Mouse (Mus musculus): ENCODE data around the gene Med25. TPM values are rescaled to one million over a fixed set of nuclear protein-coding genes. Genes with fewer than 3 reads are reported as not detected.

Gene Med25
- polyA plus RNA-seq, 1 experiment from 2014 or later, result 220 TPM

GRCm38 (mm10) chr7:44857042-44857552 is 35.4 kb downstream of the Med25 start, which contains the start of gene Pnkp:
TSS of gene Pnkp (plus strand) at chr7:44857139.
- Histone ChIP-seq H3K4me3 (peak within 1 kb of the TSS; percentile 91), H3K36me3 (peaks cover 38% of the 10 kb centered on the region), H3K4me1 (peaks cover 78% of the 10 kb centered on the region), H3K9me3 (replicated peaks) (no peaks in the 10 kb centered on the region), H3K27ac (replicated peaks) (peak within 1 kb of the TSS; percentile 94), H3K27me3 (ENCODE audit: low read depth, poor library complexity, severe bottlenecking) (no peaks in the 10 kb centered on the region)
- DNase-seq (ENCODE audit: low spot score), result peak; percentile 90
- WGBS, result under 1% methylated on average over 32 of the region's 32 CpGs

- H3K9me3 ChIP-seq (replicated peaks), result no peaks in the 10 kb centered on the region
- H3K36me3 ChIP-seq, result peaks cover 35% of the 10 kb centered on the region
- peak overlapping the region; percentile 94 for H3K27ac ChIP-seq (replicated peaks)
- 69% methylated on average over 9 of the region's 9 CpGs for whole genome bisulfite sequencing
- H3K4me3 ChIP-seq, result peak overlapping the region; percentile 91
- H3K4me1 ChIP-seq, result peaks cover 78% of the 10 kb centered on the region
- no peak for DNase-seq (ENCODE audit: low spot score)
- no peaks in the 10 kb centered on the region for H3K27me3 ChIP-seq (ENCODE audit: low read depth, poor library complexity, severe bottlenecking)
Observed at GRCm38 (mm10) chr7:44856265-44856916, 36.1 kb downstream of the Med25 start.

- Histone ChIP-seq H3K9me3 (replicated peaks) (no peaks in the 10 kb centered on the region), H3K27ac (replicated peaks) (peak overlapping the region; percentile 87), H3K4me1 (peaks cover 79% of the 10 kb centered on the region), H3K27me3 (ENCODE audit: low read depth, poor library complexity, severe bottlenecking) (no peaks in the 10 kb centered on the region), H3K4me3 (peak overlapping the region; percentile 59), H3K36me3 (peaks cover 30% of the 10 kb centered on the region)
- WGBS, result 50% methylated on average over 10 of the region's 10 CpGs
- DNase-seq (ENCODE audit: low spot score), result no peak
Observed at GRCm38 (mm10) chr7:44855036-44855435, 37.5 kb downstream of the Med25 start.

- Histone ChIP-seq H3K27ac (replicated peaks) (peak overlapping the region; percentile 87), H3K4me1 (peaks cover 79% of the 10 kb centered on the region), H3K36me3 (peaks cover 24% of the 10 kb centered on the region), H3K4me3 (peak overlapping the region; percentile 59), H3K27me3 (ENCODE audit: low read depth, poor library complexity, severe bottlenecking) (no peaks in the 10 kb centered on the region), H3K9me3 (replicated peaks) (no peaks in the 10 kb centered on the region)
- DNase-seq (ENCODE audit: low spot score), result peak; percentile 83
- WGBS, result 2% methylated on average over 45 of the region's 45 CpGs
Observed at GRCm38 (mm10) chr7:44854356-44855031, 38.0 kb downstream of the Med25 start.

- H3K27ac ChIP-seq (replicated peaks), result peak overlapping the region; percentile 87
- no peaks in the 10 kb centered on the region for H3K27me3 ChIP-seq (ENCODE audit: low read depth, poor library complexity, severe bottlenecking)
- H3K9me3 ChIP-seq (replicated peaks), result no peaks in the 10 kb centered on the region
- WGBS, result 35% methylated on average over 26 of the region's 26 CpGs
- H3K36me3 ChIP-seq, result peaks cover 23% of the 10 kb centered on the region
- DNase-seq (ENCODE audit: low spot score), result no peak
- H3K4me3 ChIP-seq, result peak overlapping the region; percentile 59
- peaks cover 79% of the 10 kb centered on the region for H3K4me1 ChIP-seq
Observed at GRCm38 (mm10) chr7:44853596-44854355, 38.7 kb downstream of the Med25 start.

- H3K9me3 ChIP-seq (replicated peaks), result no peaks in the 10 kb centered on the region
- DNase-seq (ENCODE audit: low spot score), result no peak
- H3K36me3 ChIP-seq, result peaks cover 20% of the 10 kb centered on the region
- H3K27ac ChIP-seq (replicated peaks), result no peak overlapping the region
- H3K4me3 ChIP-seq, result peak overlapping the region; percentile 28; the same call in 1 of the 2 replicates
- peaks cover 75% of the 10 kb centered on the region for H3K4me1 ChIP-seq
- H3K27me3 ChIP-seq (ENCODE audit: low read depth, poor library complexity, severe bottlenecking), result no peaks in the 10 kb centered on the region
- 94% methylated on average over 2 of the region's 2 CpGs for WGBS
Observed at GRCm38 (mm10) chr7:44853065-44853464, 39.4 kb downstream of the Med25 start.

GRCm38 (mm10) chr7:44852259-44853027 is 40.1 kb downstream of the Med25 start:
- 93% methylated on average over 36 of the region's 36 CpGs for WGBS

GRCm38 (mm10) chr7:44851625-44852234 is 40.8 kb downstream of the Med25 start:
- Histone ChIP-seq H3K9me3 (replicated peaks) (no peaks in the 10 kb centered on the region), H3K27me3 (ENCODE audit: low read depth, poor library complexity, severe bottlenecking) (no peaks in the 10 kb centered on the region), H3K27ac (replicated peaks) (no peak overlapping the region), H3K4me1 (peaks cover 71% of the 10 kb centered on the region), H3K4me3 (peak overlapping the region; percentile 85; the same call in 1 of the 2 replicates), H3K36me3 (peaks cover 23% of the 10 kb centered on the region)
- DNase-seq (ENCODE audit: low spot score), result no peak
- WGBS, result 92% methylated on average over 12 of the region's 12 CpGs

More at GRCm38 (mm10) chr7:44852259-44853027, 40.1 kb downstream of the Med25 start:
- Histone ChIP-seq H3K27me3 (ENCODE audit: low read depth, poor library complexity, severe bottlenecking) (no peaks in the 10 kb centered on the region), H3K9me3 (replicated peaks) (no peaks in the 10 kb centered on the region), H3K4me1 (peaks cover 75% of the 10 kb centered on the region), H3K4me3 (peak overlapping the region; percentile 28; the same call in 1 of the 2 replicates), H3K36me3 (peaks cover 20% of the 10 kb centered on the region), H3K27ac (replicated peaks) (no peak overlapping the region)
- no peak for DNase-seq (ENCODE audit: low spot score)

GRCm38 (mm10) chr7:44850789-44851624 is 41.5 kb downstream of the Med25 start:
- Histone ChIP-seq H3K4me1 (peaks cover 65% of the 10 kb centered on the region), H3K4me3 (peak overlapping the region; percentile 85), H3K27ac (replicated peaks) (peak overlapping the region; percentile 97), H3K27me3 (ENCODE audit: low read depth, poor library complexity, severe bottlenecking) (no peaks in the 10 kb centered on the region), H3K9me3 (replicated peaks) (no peaks in the 10 kb centered on the region), H3K36me3 (peaks cover 31% of the 10 kb centered on the region)
- DNase-seq (ENCODE audit: low spot score), result no peak
- 84% methylated on average over 8 of the region's 8 CpGs for WGBS

- WGBS, result 1% methylated on average over 33 of the region's 33 CpGs
- peaks cover 56% of the 10 kb centered on the region for H3K4me1 ChIP-seq
- H3K27ac ChIP-seq (replicated peaks), result peak overlapping the region; percentile 97
- DNase-seq (ENCODE audit: low spot score), result peak; percentile 86
- peak overlapping the region; percentile 85 for H3K4me3 ChIP-seq
- no peaks in the 10 kb centered on the region for H3K9me3 ChIP-seq (replicated peaks)
- no peaks in the 10 kb centered on the region for H3K27me3 ChIP-seq (ENCODE audit: low read depth, poor library complexity, severe bottlenecking)
- peaks cover 39% of the 10 kb centered on the region for H3K36me3 ChIP-seq
Observed at GRCm38 (mm10) chr7:44850146-44850545, 42.4 kb downstream of the Med25 start.
